Mouse (Mus musculus) olfactory bulb, adult 2 months (tissue): ENCODE data around the gene Zfp3.

Experiments
- CTCF ChIP-seq: fragments of 200-500 bp; IDR thresholded peaks from 2 replicates; pipeline ENCODE4 v1.5.1; 2012; ENCODE audit warnings: low read depth, mild to moderate bottlenecking, low read length, moderate library complexity; ENCODE audit not compliant: insufficient read depth
- POLR2A ChIP-seq: fragments of 200-500 bp; IDR thresholded peaks from 2 replicates; pipeline ENCODE4 v1.6.1; 2012; ENCODE audit warnings: mild to moderate bottlenecking, low read depth, low read length, moderate library complexity; ENCODE audit not compliant: insufficient read depth

DNA sequence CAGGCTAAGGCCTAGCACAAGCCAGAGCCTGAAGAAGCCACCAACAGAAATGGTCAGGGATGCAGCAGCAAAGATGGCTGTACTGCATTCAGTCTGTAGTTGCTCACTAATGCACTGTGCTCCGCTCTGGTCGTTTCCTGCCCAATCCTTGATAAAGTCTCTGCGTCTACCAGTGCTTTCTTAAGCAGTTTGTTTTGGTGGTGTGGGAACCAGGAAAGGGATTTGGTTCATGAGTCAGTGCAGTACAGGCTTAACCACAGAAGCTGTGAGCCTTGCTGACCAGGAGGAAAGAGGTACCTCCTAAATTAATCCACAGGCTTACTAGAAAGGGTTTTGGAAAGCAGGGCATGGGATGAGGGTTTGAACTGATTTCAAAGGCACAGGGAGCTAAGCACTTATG lies 44.1 kb downstream of the Zfp3 start:
- TF ChIP-seq POLR2A (no peak), CTCF (no peak)
